Mouse (Mus musculus): ENCODE measurements around the gene Pagr1b. TPM values are rescaled to one million over a fixed set of nuclear protein-coding genes. Genes with fewer than 3 reads are reported as not detected.
A peak's percentile ranks its signal among the peaks of the same experiment; 100 is the strongest.

Gene Pagr1b
- total and polyA plus RNA-seq, 3 experiments, result 0.30 to 6.6 TPM; not detected in 1

DNA sequence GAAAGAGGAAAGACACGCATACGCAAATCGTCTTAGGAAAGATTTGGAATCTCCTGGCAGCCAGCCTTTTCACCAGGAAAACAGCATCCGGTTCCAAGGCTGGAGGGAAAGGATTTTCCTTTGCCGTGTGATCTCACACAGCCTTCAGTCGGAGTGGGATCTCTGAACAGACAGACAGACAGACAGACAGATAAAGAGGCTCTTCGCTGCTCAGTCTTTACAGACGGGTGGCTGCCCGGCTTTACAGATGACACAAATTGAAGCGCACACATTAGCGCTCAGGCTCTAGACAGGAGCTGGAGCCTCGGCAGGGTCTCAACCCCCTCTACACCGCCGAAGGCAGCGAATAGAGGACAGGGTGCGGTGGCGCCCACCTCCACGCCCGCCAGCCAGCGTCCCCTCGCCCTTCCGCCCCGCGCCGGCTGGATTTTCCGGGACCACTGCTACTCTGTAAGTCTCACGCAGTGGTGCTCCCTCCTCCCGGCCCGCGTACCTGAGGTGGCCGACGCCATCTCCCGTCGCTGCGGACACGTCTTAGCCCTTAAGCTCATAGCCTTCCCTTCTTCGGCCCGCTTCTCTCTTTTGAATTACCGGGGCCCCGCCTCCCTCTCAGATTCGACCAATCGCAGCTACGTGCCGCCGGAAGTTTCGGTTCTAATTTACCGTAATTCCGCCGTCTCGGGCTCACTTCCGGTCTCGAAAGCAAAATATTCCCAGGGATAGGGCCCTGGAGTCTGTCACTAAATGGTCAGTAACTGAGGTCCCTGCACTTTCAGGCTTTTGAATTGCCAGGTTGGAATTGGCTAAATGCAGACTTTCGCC lies 25.8 kb upstream of the Pagr1b start, which contains the start of gene Kif22 (continued):
- TF ChIP-seq ZKSCAN1 (IDR thresholded peaks at IDR 0.05; ENCODE audit: borderline replicate concordance, low read depth, low read length) (no peak), ZMIZ1 (IDR thresholded peaks at IDR 0.05; ENCODE audit: low read depth, low read length) (peak; percentile 78), MYC (IDR thresholded peaks at IDR 0.05; ENCODE audit: low read depth, low read length) (peak; percentile 54; the same call in 1 of the 2 replicates), NRF1 (IDR thresholded peaks at IDR 0.05; ENCODE audit: low read depth, low read length) (no peak), RCOR1 (conservative IDR thresholded peaks at IDR 0.05; ENCODE audit: low read depth, low read length) (no peak)

DNA sequence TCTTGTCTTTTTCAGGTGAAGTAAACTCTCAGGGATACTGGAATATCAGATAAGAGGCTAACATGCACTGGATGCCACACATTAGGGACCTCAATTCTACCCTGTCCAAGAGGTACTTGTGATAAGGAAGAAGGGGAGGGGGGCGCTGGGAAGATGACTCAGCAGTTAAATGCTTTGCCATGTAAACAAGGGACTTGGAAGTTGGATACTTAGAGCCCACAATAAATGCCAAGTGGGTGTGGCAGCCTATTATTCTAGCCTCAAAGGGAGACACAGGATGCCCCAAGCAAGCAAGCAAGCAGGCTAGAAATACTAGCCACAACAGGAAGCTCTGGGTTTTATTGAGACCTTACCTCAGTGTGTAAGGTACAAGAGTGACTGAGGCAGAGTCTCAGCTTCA lies 15.0 kb upstream of the Pagr1b start:
- no peaks in the 10 kb centered on the region for H3K79me2 ChIP-seq (replicated peaks; ENCODE audit: control insufficient read depth, extremely low read depth, insufficient read depth, poor library complexity, severe bottlenecking)
- dilution Hi-C loops (cut with MboI; ENCODE audit: extremely low pct_ligation_motif_present, extremely low pct_unique_long_range_greater_than_20kb, low sequenced_read_pairs), result no loop called here
- no peak for DNase-seq (ENCODE audit: extremely low read depth)
- no peaks in the 10 kb centered on the region for H3K9me3 ChIP-seq (replicated peaks; ENCODE audit: low read length)
- peaks cover 66 to 85% of the 10 kb centered on the region in 2 experiments for H3K36me3 ChIP-seq (replicated peaks in 1 of 2; ENCODE audit: control insufficient read depth in 1 of 2, insufficient read depth in 1 of 2, low read length in 1 of 2)
- TF ChIP-seq RAD21 (IDR thresholded peaks at IDR 0.05; ENCODE audit: low read depth, low read length), result no peak
- TF ChIP-seq MEF2A (IDR thresholded peaks at IDR 0.05; ENCODE audit: borderline replicate concordance, low read depth, low read length), result no peak
- no peak for TF ChIP-seq POLR2AphosphoS2 (IDR thresholded peaks at IDR 0.05; ENCODE audit: low read depth, low read length)
- TF ChIP-seq BHLHE40 (IDR thresholded peaks at IDR 0.05; ENCODE audit: low read depth, low read length), result no peak
- no peak for TF ChIP-seq SMC3 (IDR thresholded peaks at IDR 0.05; ENCODE audit: low read depth, low read length)
- no peak for TF ChIP-seq MXI1 (IDR thresholded peaks at IDR 0.05; ENCODE audit: low read depth, low read length)
- no peak for TF ChIP-seq TCF12 (IDR thresholded peaks at IDR 0.05; ENCODE audit: low read depth, low read length)
- TF ChIP-seq ZNF384 (IDR thresholded peaks at IDR 0.05; ENCODE audit: low read depth, low read length), result no peak
- TF ChIP-seq KAT2A (IDR thresholded peaks at IDR 0.05; ENCODE audit: insufficient replicate concordance, low read length), result no peak
- TF ChIP-seq MAX (IDR thresholded peaks at IDR 0.05; ENCODE audit: low read length), result no peak
- no peak for TF ChIP-seq MYC (IDR thresholded peaks at IDR 0.05; ENCODE audit: low read depth, low read length)
- no peak for TF ChIP-seq EP300 (IDR thresholded peaks at IDR 0.05; ENCODE audit: low read length)
- TF ChIP-seq ZC3H11A (IDR thresholded peaks at IDR 0.05; ENCODE audit: low read depth, low read length), result no peak
- no peak for TF ChIP-seq TBP (conservative IDR thresholded peaks at IDR 0.05; ENCODE audit: low read depth, low read length)
- TF ChIP-seq CHD1 (IDR thresholded peaks at IDR 0.05; ENCODE audit: low read depth, low read length), result no peak
- TF ChIP-seq E2F4 (IDR thresholded peaks at IDR 0.05; ENCODE audit: insufficient replicate concordance, low read depth, low read length), result no peak
- no peak for TF ChIP-seq NRF1 (IDR thresholded peaks at IDR 0.05; ENCODE audit: low read depth, low read length)
- TF ChIP-seq PAX5 (IDR thresholded peaks at IDR 0.05; ENCODE audit: low read length), result no peak
- no peak for TF ChIP-seq ETS1 (conservative IDR thresholded peaks at IDR 0.05; ENCODE audit: low read depth, low read length)
- no peak for TF ChIP-seq NELFE (IDR thresholded peaks at IDR 0.05; ENCODE audit: low read depth, low read length)
- H3K4me3 ChIP-seq (replicated peaks in 1 of 3; ENCODE audit: low read depth in 2 of 3, low read length in 2 of 3, poor library complexity in 1 of 3), result no peak overlapping the region
- H3K27me3 ChIP-seq (replicated peaks), result no peaks in the 10 kb centered on the region
- peaks cover 3 to 11% of the 10 kb centered on the region in 2 experiments; a peak in 3 of 4 replicates for H3K4me1 ChIP-seq (ENCODE audit: control insufficient read depth in 1 of 2, insufficient read depth in 2 of 2)
- no peak overlapping the region for H3K4me2 ChIP-seq (ENCODE audit: insufficient read depth, low read depth, poor library complexity, severe bottlenecking)
- no peak overlapping the region for H3K9ac ChIP-seq (ENCODE audit: insufficient read depth, low read depth)
- in situ Hi-C loops (cut with MboI; ENCODE audit: low pct_ligation_motif_present, low pct_unique_long_range_greater_than_20kb, low sequenced_read_pairs), result no loop called here
- H3K27ac ChIP-seq (ENCODE audit: insufficient read depth, low read depth), result peak overlapping the region; percentile 17; the same call in 1 of the 2 replicates

Data from CH12.LX (cell line).